Mouse (Mus musculus) C2C12 (cell line): Measurements from ENCODE around the gene Fxyd6.

Source experiments
- CEBPB ChIP-seq: IDR thresholded peaks from one replicate; pipeline ENCODE4 v1.6.1; 2011; ENCODE audit warnings: low read depth, mild to moderate bottlenecking, control low read depth, moderate library complexity
- CTCF ChIP-seq: IDR thresholded peaks from one replicate; pipeline ENCODE4 v1.5.1; 2011; ENCODE audit not compliant: control insufficient read depth, insufficient read depth, insufficient read length

- TF ChIP-seq CEBPB (no peak), CTCF (no peak)
These were observed 21.4 kb upstream of the Fxyd6 start for GRCm38 (mm10) chr9:45348560-45348959.
